Mouse (Mus musculus) spleen, postnatal 4 days (tissue): ENCODE results near the gene Relch.
"Not testable (repeated sequence)": the region's sequence is repeated elsewhere in the genome, so short reads cannot be mapped to it uniquely, and the experiment has no call there.

Source experiments
- DNase-seq, 2 experiments: peaks; one replicate each; pipeline ENCODE4 v3.0.0; 2022; ENCODE audit warnings: low spot score in 2 of 2

Gene Relch

GRCm38 (mm10) chr1:105746444-105746843 is 82.8 kb downstream of the Relch start:
- no peak for DNase-seq

GRCm38 (mm10) chr1:105746858-105747596 is 83.4 kb downstream of the Relch start:
- no peak for DNase-seq

- no peak for DNase-seq
Measured at GRCm38 (mm10) chr1:105748091-105748799, 84.6 kb downstream of the Relch start.

- DNase-seq: peak in 1 of 2 experiments; percentile 3
Measured at GRCm38 (mm10) chr1:105752196-105752595, 88.5 kb downstream of the Relch start.

- peak in 1 of 2 experiments; percentile 11 for DNase-seq
Measured at GRCm38 (mm10) chr1:105752944-105753343, 89.3 kb downstream of the Relch start.

DNA sequence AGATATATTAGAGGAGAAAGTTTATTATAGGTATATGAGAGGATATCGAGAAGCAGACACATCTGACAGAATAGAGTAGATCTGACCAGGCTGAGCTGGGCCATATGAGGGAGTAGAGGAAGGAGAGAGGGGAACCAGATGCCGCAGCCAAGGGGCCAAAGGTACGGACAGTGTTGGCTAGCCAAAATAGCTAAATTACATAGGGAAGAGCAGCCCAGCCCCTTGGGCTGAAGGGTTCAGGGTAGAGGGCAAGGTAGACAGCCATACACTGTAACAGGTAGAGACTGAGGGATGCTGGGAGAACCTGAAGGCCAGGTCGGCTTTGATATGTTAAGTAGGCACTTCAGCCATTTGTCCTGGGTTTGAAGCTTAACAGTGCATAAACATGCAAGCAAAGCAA is 95.1 kb downstream of the Relch start:
- DNase-seq: no peak

DNA sequence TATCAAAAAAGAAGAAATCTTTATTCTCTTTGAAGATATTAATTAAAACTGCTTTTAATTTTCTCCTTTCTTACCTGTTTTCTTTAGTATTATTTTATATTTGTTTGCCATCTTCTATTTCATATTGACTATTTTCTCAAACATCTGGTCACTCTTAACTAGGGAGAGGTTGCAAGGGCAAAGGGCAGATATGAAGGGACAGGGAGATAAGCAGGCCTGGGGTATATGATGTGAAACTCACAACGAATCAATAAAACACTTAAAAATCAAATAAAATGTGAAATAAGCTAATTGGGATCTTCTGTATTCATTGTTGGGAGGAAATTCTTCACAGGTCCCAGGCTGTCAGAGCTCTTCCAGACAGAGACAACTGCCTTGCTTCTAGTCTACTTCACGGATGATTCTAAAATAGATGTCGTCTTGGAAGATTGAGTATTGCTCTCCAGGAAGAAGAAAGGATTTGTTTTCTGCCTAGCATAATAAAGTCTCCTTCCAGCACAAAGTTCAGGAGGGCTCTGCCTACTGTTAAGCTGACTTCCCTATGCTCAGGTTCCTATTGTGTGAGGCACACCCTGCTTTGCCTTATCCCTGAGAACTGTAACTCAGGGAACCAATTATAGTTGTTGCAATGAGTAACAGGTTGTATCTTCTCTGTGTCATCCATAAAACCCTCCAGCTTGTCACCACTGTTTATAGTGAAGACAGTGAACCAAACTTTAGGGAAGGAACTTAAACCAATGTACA is 95.9 kb downstream of the Relch start:
- no peak for DNase-seq

DNA sequence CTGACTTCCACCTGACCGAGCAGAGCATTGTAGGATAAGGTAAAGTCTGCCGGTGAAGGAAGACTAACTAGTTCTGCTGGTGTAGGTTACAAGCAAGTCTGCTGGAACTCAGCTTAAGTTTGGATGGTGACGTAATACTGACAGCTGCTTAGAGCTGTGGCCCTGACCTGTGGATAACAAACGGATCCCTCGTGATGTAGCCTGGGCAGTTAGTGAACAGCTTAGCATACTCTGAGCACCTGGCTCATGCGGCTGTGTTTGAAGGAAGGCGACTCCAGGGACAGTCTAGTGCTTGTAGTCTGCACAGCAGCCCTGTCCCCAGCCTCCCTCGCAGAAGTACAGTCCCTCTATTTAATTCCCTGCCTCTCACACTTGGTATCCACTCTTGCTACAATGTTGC is 101.9 kb downstream of the Relch start:
- DNase-seq: no peak

DNA sequence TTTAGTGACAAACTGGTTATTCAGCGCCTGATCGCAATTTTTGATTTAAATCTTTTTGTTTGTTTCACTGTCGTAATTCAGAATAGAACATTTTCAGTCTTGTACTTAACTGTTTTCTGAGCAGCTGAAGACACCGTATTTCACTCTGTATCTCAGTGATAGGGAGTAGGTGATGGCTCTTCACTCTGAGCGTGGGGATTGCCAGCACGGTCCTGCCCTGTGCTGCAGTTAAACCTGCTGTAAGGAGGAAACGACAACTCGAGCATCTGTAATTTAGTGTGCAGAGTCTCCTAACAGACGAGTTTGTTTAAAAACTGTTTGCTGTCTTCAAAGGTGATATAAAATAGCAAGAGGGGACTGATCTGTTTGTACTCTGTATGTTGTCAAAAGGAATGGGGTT is 102.4 kb downstream of the Relch start:
- DNase-seq: not testable (repeated sequence)

- no peak for DNase-seq
Measured at GRCm38 (mm10) chr1:105768397-105768796, 104.7 kb downstream of the Relch start.

- no peak for DNase-seq
Measured at GRCm38 (mm10) chr1:105770685-105771084, 107.0 kb downstream of the Relch start.

- no peak for DNase-seq
Measured at GRCm38 (mm10) chr1:105776426-105776825, 112.8 kb downstream of the Relch start.

DNA sequence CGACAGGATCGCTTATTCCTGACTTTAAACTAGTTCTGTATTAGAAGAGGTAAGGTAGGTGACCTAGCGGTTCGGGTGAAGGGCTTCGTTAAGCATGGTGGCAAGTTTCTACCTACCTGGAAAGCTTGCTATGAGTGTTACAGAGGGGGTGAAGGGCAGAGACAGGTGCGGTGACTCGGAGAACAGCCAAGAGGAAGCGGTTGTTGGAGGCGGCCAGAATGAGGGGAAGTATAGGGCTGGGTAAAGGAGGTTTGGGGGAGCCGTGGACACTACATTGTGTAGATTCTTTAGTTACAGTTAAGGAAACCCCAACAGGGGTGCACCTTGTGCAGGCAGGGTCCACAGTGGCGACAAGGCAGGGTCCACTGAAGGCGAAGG is 116.4 kb downstream of the Relch start:
- no peak for DNase-seq

- peak; percentile 43 to 78 for DNase-seq
Measured at GRCm38 (mm10) chr1:105780457-105781364, 117.0 kb downstream of the Relch start, which contains the start of gene Tnfrsf11a. TSS of gene Tnfrsf11a (plus strand) at chr1:105780718.

- no peak for DNase-seq
Measured at GRCm38 (mm10) chr1:105781391-105782146, 117.9 kb downstream of the Relch start.

GRCm38 (mm10) chr1:105784257-105785016 is 120.8 kb downstream of the Relch start:
- DNase-seq: no peak

- no peak for DNase-seq
Measured at GRCm38 (mm10) chr1:105785146-105785545, 121.5 kb downstream of the Relch start.

GRCm38 (mm10) chr1:105786731-105787357 is 123.2 kb downstream of the Relch start:
- no peak for DNase-seq

DNA sequence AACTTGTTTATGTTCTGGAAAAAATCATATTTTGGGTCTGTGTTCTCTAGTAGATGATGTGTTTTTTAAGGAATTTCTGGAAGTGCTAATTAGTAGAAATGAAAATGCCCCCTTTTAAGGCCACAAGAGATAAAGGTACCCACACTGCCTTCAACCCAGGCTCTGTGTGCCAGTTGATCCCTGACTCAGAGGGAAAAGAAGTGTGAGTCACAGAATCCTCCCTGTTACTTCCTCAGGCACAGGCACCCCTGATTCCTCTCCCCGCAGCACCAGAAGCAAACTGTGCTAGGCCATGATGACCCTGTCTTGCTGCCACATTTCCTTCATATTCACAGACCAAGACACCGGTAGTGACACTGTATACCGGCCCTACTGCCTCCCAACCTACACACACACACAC is 126.4 kb downstream of the Relch start:
- no peak for DNase-seq
